Mouse (Mus musculus) kidney, postnatal 4 days (tissue): Measurements from ENCODE around the gene Ehhadh.
"Not testable (repeated sequence)": the region's sequence is repeated elsewhere in the genome, so short reads cannot be mapped to it uniquely, and the experiment has no call there.

ENCODE experiments used
- DNase-seq, 2 experiments: peaks; one replicate each; pipeline ENCODE4 v3.0.0; 2021; ENCODE audit warnings: mixed read lengths in 2 of 2

The Ehhadh gene

DNA sequence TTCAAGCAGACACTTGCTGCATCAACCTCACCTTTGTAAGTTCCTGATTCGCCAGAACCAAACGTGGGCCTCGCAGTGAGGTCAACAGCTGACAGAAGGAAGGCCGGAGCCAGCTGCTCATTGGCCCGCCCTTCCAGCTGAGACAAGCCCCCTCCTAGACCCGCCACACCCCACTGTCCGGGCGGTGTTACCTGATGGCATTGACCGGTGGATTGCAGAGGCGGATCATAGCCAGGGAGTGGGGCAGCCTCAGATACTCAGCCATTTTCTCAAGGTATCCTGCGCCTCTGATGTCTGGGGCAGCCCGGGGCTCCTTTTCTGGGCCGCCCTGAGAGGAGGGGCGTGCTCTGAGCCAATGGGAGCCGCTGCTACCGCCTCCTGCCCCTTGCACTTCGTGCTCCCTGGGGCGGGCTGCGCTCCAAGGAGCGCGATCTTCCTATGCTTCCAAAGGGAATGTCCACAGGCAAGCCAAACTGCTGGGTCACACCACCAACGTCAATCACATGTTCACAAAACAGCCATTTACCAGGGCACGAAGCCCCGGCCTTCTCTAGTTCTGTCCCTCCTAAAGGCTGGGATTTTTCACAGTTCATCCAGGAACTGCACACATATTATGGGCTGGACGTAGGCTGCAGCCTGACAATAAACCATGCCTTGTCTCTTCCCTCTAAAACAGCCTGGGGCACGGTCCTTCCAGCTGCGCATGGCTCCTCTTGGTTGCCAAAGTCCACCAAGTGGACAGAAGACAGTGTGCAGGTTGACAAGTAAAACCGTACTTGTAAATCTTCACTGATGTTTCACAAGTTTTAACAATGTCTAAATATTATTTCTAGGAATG lies at the start of gene Ehhadh:
Gene Ehhadh (minus strand): TSS at position 292 of the 838 bp plus-strand sequence.
- DNase-seq = peak; percentile 74 to 85

DNA sequence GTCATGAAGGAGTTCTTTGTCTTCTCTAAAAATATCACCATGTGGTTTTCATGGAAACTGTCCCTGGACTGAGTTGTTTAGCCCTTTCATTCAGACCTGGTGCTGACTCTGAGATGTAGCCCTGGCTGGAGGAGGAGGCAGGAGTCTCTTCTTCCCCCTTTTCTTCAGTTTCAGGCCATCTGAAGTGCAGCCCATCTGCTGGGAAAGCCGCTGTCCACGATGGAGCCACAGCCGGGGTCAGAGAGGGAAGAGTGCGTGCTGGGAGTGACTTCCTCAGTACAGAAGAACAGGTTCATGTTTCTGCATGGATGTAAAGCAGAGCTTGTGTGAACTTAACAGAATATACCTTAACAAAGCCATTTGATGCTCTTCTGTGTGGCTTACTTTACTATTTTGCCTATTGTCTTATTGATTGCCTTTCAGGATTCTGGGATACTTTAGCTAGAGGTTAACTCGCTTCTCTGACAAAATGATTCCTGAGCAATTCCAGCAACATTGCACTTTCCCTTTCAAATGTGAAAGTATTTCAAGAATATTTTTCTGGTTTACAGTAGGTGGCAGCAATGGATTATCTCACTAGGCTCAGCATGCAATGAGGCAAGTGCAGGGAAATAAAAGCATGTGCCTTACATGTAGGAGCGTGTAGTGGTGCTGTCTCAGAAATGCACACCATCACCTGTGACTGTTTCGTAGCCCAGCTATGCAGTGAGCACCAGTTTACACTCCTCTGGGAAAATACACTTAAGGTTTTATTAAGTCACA lies 48.9 kb upstream of the Ehhadh start:
- no peak for DNase-seq

DNA sequence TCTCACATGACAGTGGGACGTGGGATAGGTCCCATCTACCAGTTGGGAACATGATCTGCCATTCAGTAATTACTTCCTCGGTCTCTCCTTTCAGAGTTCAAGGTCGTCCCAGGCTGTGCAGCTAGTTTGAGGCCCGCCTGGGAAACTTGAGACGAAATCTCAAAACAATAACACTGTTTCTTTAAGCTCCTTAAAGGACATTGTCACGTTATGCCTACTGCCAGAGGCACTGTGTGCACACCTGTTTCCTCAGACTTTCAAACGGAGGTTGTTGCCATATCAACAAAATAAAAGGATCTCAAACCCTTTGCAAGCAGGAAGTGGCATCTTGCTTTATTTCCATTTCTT lies 48.0 kb upstream of the Ehhadh start:
- DNase-seq = no peak

DNA sequence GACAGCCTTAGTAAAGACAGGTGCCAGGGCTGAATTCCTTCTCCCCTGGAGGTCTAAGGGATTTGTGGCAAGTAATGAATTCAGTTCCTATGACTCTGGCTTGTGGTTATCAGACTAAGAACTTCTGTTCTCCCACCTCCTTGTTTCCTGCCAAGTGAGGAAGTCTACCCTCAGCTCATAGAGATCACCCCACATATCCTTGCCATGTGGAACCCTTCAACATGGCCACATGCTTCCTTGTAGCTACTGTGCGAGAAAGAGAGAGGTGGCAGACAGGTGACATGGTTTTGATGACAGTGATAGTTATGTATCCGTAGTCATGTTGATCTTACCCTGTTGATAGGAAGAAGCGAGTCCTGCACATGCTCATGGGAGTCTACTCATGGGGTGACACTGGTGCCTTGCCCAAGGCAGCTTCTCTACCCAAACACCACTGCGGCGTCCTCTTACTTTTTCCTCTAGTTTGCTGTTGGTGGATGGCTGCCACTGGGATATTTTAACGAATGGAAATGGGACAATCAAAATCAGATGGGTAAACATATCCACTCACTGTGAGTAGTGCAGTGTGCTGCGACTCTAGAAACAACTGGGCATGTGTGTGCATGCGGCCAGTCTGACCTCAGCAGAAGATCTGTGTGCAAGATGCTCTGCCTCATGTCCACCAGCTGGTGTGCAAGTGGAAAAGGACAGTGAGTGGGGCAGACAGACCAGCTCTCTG lies 47.4 kb upstream of the Ehhadh start:
- no peak for DNase-seq

DNA sequence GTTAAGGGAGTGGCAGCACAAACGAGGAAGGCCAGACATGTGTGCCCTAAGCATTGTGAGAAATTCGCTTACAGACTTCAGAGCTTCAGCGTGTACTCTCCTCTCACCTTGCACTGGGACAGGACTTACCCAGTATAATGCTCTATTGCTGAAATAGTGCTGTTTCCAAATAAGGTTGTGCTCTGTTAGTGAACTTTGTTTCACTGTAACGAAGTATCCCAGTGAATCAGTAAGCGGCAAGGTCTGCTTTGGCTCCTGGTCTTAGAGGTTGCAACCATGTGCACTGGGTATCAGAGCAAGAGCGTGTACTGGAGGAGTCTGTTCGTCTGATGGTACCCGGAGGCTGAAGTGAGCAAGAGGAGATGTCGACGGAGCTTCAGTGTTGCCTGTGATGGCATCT lies 46.4 kb upstream of the Ehhadh start:
- DNase-seq = no peak

DNA sequence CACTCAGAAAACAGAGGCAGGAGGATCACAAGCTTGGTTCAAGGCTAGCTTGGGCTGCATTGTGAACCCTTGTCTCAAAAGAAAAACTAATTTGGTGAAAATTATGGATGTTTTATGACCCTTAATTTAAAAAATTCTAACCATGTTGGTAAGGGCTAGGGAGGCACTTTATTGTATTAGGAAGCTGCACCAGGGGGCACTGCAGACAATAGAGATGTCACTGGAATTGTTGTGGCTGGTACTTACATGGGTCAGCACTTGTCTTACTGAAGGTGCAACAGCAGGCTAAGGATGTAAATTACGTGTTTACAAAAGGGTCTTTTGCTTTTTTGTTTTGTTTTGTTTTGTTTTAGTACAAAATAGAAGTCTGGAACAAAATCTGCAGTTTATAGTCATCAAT lies 45.9 kb upstream of the Ehhadh start:
- DNase-seq = no peak

DNA sequence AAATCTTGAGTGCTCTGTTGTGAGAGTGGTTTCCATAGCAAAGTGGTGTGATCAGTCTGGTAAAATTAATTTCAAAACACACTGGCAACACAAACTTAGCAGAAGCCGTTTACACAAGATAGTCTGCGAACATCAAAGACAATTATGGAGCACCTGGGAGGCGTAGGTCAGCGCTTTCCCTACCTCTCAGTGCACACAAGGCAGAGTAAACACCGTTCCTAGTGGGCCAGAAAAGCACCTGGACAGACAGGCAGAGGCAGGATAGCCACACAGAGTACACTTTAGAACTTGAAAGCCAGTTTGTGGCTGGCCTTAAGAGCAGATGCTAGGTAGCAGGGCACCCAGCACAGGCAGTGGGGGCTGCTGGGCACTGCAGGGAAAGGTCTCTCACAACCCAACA lies 44.2 kb upstream of the Ehhadh start:
- no peak for DNase-seq

DNA sequence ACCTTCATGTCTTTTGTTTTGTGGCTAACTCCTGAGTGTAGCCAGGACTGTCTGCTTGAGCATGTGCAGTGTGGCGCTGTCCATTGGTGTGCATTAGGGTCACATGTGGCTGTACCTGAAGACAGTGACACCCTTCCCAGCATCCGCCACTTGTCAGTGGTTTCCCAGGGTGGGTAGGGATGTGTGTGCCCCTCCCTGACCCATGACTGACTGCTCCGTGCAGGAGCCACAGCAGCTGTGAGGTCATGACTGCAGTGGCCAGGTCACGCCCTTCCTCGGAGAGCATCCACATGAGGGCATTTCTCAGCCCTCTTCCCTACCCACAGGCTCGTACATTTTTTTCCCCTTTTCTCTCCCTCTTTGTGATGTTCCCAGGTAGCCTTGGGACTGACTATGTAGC lies 43.2 kb upstream of the Ehhadh start:
- no peak for DNase-seq

DNA sequence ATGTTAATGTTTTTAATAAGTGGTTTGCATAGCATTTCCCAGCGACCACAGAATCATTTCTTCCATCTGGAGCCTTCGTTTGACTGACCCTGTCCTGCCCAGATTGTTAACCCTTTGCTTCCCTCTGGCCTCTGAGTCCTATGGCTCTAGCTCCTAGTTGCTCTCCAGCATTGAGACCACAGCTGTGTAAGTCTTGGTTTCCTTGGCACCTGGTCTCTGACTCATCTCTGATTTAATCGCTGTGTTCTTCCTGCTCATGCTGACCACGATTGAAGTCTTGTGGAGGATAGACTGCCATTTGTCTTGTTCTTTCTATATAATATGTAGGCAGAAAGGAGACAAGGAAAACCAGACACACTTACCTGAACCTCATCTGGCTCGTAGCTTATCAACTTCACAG lies 42.1 kb upstream of the Ehhadh start:
- DNase-seq = no peak

DNA sequence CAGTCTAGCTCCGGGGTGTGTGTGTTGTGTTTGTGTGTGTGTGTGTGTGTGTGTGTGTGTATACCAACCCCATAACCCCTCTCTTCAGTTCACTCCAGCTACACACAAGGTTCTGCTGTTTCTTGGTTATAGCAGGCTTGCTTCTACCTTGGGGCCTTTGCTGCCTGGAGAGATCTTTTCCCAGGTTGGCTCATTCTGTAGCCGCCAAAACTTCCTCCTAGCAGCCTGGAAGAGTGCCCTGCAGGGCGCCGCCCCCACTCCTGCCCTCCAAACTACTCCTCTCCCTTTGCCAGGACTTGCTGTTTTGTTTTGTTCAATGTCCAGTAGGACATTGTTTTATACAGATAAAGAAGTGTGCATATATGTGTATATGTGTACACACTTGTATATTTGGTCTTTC lies 40.0 kb upstream of the Ehhadh start:
- DNase-seq = peak; percentile 30 to 49

DNA sequence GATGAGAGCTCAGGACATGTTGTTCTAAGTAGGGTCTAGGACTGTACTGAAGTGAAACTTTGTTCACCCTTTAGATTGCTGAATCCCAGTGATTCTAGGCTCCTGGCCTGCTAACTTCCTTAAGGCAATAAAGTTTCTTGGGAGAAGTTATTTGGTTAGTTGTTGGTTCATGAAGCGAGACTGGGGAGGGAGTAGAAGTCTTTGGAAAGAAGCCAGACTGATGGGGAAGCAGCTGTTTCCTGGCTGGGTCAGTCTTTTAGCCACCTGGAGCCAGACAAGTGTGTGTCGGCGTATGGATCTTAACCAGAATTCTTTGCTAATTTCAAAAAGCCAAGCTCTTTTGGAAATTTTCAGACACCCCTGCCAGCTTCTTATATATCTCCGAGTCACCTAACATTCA lies 39.5 kb upstream of the Ehhadh start:
- peak; percentile 34 to 57 for DNase-seq

DNA sequence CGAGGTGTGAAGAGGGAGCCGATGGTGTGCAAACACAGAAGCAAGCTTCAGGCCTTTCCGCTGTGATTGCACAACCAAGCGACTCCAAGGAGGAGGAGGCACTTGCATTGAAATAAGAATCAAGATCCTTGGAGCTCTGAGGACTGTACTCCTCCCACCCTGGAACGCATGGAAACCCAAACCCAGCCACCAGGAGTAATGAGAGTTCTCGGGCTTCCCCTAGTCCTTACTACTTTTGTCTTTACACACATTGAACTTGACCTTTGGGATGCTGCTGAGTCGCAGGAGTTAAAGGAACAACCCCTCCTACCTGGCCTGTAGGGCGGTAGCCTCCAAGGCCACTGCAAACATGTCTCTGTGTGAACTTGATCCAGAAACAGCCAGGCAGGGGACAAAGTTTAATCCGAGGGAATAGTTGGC lies 38.0 kb upstream of the Ehhadh start:
- DNase-seq = peak in 1 of 2 experiments; percentile 40

DNA sequence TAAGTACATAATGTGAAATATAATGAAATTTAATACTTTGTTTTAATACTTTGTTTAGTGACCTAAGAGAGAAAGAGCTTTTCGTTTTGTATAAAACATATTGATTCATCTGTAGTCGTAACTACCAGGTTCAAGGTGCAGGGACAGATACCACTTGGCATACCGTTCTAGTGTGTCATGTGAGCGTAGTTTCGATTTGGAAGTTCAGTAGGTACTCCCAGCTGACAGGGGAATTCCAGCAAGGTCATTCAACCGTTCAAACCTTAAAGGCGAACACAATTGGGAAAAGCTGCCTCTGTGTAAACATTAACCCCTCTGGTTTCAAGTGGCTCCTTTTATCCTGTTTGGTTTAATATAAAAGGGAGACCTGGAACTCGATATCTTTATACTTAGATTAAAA lies 31.0 kb upstream of the Ehhadh start:
- peak; percentile 10 to 31 for DNase-seq

DNA sequence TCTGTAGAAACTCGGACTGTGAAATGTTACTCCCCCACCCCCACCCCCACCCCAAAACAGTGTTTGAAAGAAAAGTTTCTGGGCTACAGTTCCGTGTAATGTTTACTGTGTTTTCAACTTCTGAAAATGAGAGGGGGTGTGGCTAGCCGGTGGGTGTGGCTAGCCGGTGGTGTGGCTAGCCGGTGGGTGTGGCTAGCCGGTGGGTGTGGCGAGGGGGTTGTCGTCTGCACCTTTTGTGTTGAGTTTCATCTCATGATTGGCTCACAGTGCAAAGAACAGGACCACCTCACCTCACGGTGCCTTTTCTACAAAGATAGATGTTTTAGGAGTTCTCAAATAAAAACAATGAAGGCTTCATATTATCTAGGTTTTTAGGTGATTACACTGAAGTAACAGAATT lies 30.5 kb upstream of the Ehhadh start:
- DNase-seq = peak; percentile 77 to 85

DNA sequence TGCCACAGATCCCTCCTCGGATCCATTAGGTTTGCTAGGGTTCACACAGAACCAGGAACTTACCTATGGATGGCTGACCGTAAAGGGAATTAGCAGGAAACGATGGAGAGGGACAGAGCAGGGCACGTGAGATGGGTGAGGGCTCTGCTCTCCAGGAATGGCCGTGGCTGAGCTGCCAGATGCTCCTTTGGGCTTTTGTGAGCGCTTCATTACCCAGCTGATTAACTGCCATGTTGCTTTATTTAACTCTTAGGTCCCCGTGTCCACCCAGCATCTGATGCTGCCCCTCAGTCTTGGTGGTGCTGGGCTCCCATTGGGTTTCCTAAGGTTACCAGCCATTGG lies 28.0 kb upstream of the Ehhadh start:
- DNase-seq = peak; percentile 20 to 44

DNA sequence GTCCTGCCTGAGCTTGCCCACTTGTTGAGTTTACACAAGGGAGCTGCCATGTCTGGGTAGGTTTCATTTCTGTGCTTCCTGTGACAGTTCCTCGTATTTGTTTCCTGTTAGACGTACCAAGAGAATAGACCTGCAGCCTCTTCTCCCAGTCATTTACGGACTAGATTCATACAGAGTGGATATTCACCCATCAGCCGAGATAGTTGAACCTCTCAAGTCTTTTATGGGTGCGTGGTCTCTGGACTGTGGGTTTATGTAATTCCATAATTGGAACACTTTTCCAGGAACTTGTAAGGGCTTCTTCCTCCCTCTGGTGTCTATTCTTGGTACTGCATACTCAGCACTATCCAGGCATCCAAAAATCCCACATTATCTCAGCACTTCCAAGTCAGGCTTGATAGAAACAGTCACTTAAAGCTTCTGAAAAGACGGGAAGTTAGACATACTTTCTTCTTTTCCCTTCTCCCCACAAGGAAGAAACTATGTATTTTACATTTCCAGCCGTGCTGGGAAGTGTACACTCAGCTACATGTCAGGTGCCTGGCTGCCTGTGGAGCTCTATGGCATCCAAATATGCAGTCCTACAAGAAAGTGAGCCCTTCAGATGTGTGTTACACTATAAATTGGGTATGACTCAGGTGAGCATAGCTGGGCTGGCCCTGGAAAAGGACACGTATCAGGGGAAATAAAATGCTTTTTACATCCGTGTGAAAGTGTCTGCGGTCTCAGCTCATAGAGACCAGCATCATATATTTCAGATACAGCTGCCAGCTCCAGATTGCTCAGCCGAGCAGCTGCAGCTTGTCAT lies 27.5 kb upstream of the Ehhadh start:
- peak; percentile 25 to 52 for DNase-seq

DNA sequence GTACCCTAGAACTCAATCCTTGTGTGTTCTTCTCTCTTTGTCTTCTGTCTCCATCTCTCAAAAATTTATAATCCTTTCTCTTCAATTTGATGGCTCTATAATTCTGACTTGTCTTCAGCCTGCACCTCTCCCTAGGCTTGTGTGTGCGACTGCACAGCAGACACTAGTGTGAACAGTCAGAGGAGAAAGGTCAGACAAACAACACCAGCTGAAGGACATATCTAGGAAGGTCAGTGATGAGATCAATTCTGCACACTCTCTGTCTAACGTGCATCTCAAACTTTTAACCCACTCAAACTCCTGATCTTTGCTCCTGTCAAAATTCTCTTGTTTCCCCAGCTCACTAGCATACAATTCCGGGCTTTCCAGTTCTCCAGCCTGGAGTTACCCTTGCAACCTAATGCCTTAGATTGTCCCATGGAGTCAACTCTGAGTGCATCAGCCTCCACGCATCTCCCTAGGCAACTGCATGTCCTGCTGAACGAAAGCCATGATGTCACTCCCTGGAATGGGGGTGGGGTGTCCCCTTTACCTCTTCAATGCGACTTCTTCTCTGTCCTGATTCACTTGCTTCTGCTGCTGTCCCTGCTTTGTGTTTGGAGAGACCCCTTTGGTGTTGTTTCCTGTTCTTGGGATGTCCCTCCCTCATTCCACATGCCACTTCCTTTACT lies 25.7 kb upstream of the Ehhadh start:
- no peak for DNase-seq

DNA sequence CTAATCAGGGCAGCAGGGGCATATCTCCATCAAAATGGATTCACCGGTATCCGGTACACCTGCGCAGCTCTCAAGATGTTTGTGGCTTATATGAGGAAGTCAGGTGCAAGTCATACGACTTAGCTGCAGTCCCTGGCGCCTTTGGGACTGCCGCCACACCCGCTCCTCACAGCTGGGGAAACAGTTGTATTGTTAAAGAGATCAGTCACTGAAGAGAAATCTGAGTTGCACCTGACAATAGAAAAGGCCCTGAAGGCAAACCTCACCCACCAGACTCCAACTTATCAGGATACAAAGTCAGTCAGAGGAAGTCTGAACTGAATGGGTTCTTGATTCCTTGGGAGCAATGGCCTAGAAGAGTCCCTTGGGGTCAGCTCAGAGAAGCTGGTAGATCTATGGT lies 20.2 kb upstream of the Ehhadh start:
- DNase-seq = not testable (repeated sequence)

DNA sequence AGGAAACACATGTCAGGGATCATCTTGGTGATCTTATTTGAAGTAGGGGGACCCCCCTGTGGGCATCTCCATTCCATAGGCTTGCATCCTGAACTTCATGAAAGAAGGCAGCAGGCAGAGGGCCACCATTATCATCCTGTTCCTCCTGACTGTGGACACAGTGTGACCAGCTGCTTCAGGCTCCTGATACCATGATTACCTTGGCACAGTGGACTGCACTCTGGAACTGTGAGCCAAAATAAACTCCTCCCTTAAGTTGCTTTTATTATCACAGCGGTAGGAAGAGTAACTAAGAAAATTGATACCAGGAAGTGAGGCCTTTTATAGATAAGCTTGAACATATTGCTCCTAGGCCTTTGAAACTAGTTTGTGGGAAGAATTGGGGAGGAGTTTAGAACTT lies 19.3 kb upstream of the Ehhadh start:
- DNase-seq = no peak

DNA sequence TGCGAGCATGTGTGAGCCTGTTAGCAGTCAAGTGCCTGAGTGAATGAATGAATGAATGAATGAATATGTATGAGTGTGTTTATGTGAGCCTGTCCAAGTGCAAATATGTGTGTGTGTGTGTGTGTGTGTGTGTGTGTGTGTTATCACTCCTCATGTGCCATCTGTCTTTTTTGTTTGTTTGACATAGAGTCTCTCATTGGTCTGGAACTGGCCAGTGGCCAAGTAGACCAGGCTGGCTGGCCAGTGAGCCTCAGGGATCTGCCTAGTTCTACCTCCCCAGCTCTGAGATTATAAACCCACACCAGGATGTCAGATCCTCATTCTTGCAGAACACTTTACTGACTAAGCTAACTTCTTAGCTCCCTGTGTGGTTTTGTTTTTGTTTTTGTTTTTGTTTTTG lies 16.7 kb upstream of the Ehhadh start:
- peak in 1 of 2 experiments; percentile 30 for DNase-seq

DNA sequence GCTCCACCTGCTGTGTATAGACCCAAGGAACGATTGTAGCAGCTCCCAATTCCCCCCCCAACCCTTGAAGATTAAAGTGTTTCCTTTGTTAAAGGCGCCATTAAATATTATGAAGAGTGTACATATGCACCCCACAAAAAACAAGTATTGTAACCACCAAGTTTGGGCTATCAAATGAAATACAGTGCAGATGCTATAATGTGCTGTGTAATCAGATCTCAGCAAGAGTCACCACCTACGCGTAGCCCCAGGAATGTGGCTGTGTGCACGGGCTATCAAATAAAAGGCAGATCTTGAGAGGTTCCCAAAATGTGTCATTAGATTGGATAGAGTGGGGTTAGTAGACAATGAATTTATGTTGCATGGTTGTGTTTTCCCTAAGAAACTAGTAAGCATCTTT lies 7.5 kb upstream of the Ehhadh start:
- DNase-seq = no peak

DNA sequence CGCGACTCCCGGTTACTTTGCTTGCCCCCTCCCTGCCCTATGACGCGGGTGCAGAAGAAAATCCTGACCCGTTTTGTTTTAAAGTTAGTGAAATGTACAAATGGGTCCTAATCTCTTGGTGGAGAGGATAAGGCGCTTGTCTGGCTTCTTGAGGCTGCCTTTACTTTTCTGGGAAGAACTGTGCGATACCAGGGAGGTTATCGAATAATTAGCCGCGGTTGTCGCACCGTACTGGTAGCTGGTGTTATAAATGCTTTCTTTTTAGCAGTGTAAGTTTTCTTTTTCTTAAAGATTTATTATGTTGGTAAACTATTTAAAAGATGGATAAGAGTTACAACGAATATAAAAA lies 7.1 kb upstream of the Ehhadh start:
- DNase-seq = no peak
